Mouse (Mus musculus): ENCODE measurements at regions not wholly inside any gene's neighbourhood (a gene's known extent, or its start where the extent isn't known, plus 50 kb on each side); places are given as distances from the start of the nearest gene placed in this dataset.

- TF ChIP-seq CTCF (conservative IDR thresholded peaks at IDR 0.05; ENCODE audit: low read length) (no peak), POU5F1 (IDR thresholded peaks at IDR 0.05; ENCODE audit: borderline replicate concordance, low read length) (no peak), NANOG (IDR thresholded peaks at IDR 0.05; ENCODE audit: borderline replicate concordance, low read length) (no peak)
These were observed 533.6 kb upstream of the Fam241a start for GRCm38 (mm10) chr3:128429706-128430105.
